In the genomic region with DNA sequence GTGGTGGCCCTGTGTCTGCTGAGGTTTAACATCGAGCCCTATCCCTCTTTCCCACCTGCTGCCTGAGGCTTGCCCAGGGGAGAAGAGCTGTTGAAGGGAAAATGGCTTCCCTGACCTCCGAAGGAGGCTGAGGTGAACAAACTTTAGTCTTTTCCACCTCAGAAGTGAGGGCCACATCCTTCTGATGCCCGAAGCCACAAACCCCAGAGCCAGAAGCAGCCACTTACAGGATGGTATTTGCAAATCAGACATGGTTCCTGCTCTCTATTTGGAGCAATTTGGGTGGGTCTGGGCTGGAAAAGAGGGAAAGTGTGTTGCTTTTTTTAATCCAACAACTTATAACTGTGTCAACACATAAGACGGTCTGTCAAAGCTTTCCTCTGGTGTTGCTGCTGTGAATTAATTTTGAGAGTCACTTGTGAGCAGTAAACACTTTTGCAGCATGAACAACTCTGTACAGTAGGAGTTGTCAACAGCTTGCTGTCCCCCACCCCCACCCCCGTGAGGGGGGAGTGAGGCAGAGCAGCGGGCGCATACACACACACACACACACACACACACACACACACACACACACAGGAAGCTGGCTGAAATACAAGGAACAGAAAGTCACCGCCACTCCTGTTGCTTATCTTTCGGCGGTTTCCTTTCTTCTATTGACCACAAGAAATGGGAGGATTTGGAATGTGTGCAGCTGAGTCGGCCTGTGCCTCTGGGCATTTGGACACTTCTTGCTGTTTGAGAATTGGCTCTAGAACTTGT, we compare ENCODE assay signal across 8 mouse cellular contexts.
DNase-seq lines count a peak whose midpoint lies in the region; ATAC-seq and TF ChIP-seq lines count a peak whose summit lies in the region.

No protein-coding gene starts in this region.

- no peak overlapping the region for H3K9ac ChIP-seq in forebrain, embryonic 11.5 days (ENCODE audit: low read length)
- no peak overlapping the region for H3K9ac ChIP-seq in heart, embryonic 11.5 days (ENCODE audit: low read depth, low read length)

- H3K9me3 ChIP-seq in forebrain, embryonic 10.5 days: no peaks in the 10 kb centered on the region
- H3K9me3 ChIP-seq in forebrain, embryonic 11.5 days (ENCODE audit: control insufficient read depth, low read length): no peaks in the 10 kb centered on the region
- no peaks in the 10 kb centered on the region for H3K9me3 ChIP-seq in heart, embryonic 11.5 days (replicated peaks; ENCODE audit: control insufficient read depth, low read length)
- H3K9me3 ChIP-seq in megakaryocyte, embryonic 14.5 days: peaks cover 14% of the 10 kb centered on the region

- 62% methylated on average over 11 of the region's 11 CpGs for WGBS in forebrain, embryonic 10.5 days
- WGBS in forebrain, embryonic 11.5 days: 64% methylated on average over 11 of the region's 11 CpGs
- WGBS in bone marrow, adult 2 months: 4% methylated on average over 11 of the region's 11 CpGs
- 28% methylated on average over 11 of the region's 11 CpGs for WGBS in heart, embryonic 11.5 days (ENCODE audit: insufficient replicate concordance)

- TF ChIP-seq CTCF in bone marrow, adult 2 months (IDR thresholded peaks at IDR 0.05; ENCODE audit: control insufficient read depth, insufficient read depth, low read length): no peak

- no peak for ATAC-seq in forebrain, embryonic 11.5 days (replicated peaks; ENCODE audit: low FRiP score)
- ATAC-seq in heart, embryonic 11.5 days (replicated peaks; ENCODE audit: insufficient number of reproducible peaks, low FRiP score, low TSS enrichment): peak; percentile 69

- no peak for TF ChIP-seq POLR2A in bone marrow, adult 2 months (IDR thresholded peaks at IDR 0.05; ENCODE audit: borderline replicate concordance, control insufficient read depth, low read depth, low read length)

- no peak overlapping the region for H3K4me2 ChIP-seq in forebrain, embryonic 11.5 days (ENCODE audit: low read depth, low read length, severe bottlenecking)
- H3K4me2 ChIP-seq in heart, embryonic 11.5 days: no peak overlapping the region

- no peaks in the 10 kb centered on the region for H3K36me3 ChIP-seq in forebrain, embryonic 10.5 days (replicated peaks)
- no peaks in the 10 kb centered on the region for H3K36me3 ChIP-seq in forebrain, embryonic 11.5 days (ENCODE audit: control insufficient read depth, insufficient read depth, low read length)
- no peaks in the 10 kb centered on the region for H3K36me3 ChIP-seq in heart, embryonic 11.5 days (ENCODE audit: control insufficient read depth, insufficient read depth, low read length)
- no peaks in the 10 kb centered on the region for H3K36me3 ChIP-seq in megakaryocyte, embryonic 14.5 days (replicated peaks; ENCODE audit: low read length)

- H3K27me3 ChIP-seq in forebrain, embryonic 10.5 days (ENCODE audit: poor library complexity, severe bottlenecking): no peaks in the 10 kb centered on the region
- H3K27me3 ChIP-seq in forebrain, embryonic 11.5 days (ENCODE audit: control insufficient read depth, insufficient read depth, low read length): no peaks in the 10 kb centered on the region
- H3K27me3 ChIP-seq in heart, embryonic 11.5 days (ENCODE audit: control insufficient read depth, insufficient read depth, low read length): no peaks in the 10 kb centered on the region
- H3K27me3 ChIP-seq in megakaryocyte, embryonic 14.5 days (replicated peaks): peaks cover 81% of the 10 kb centered on the region

- H3K27ac ChIP-seq in forebrain, embryonic 10.5 days: peak overlapping the region; percentile 53; the same call in 1 of the 2 replicates
- H3K27ac ChIP-seq in forebrain, embryonic 11.5 days (ENCODE audit: low read depth, low read length): no peak overlapping the region
- H3K27ac ChIP-seq in bone marrow, adult 2 months (ENCODE audit: control insufficient read depth, insufficient read depth, low read depth, low read length, poor library complexity): peak overlapping the region; percentile 18; the same call in 1 of the 2 replicates
- peak overlapping the region; percentile 57 for H3K27ac ChIP-seq in heart, embryonic 11.5 days (ENCODE audit: low read depth, low read length)

- H3K4me1 ChIP-seq in forebrain, embryonic 10.5 days: peaks cover 35% of the 10 kb centered on the region
- 0 out of 2 replicates have a peak, but pooled peaks cover 5% of the 10 kb centered on the region for H3K4me1 ChIP-seq in forebrain, embryonic 11.5 days (replicated peaks; ENCODE audit: control insufficient read depth, insufficient read depth, low read length)
- peaks cover 4% of the 10 kb centered on the region for H3K4me1 ChIP-seq in bone marrow, adult 2 months (ENCODE audit: control insufficient read depth, insufficient read depth, low read length)
- peaks cover 38% of the 10 kb centered on the region for H3K4me1 ChIP-seq in heart, embryonic 11.5 days (ENCODE audit: control insufficient read depth, insufficient read depth, low read length)
- H3K4me1 ChIP-seq in megakaryocyte, embryonic 14.5 days: peaks cover 46% of the 10 kb centered on the region

- no peak for DNase-seq in forebrain, embryonic 10.5 days (ENCODE audit: extremely low spot score, low spot score)
- no peak for DNase-seq in forebrain, embryonic 11.5 days (ENCODE audit: low spot score)
- peak; percentile 85 for DNase-seq in 3T3-L1 (ENCODE audit: low read depth, low spot score)
- DNase-seq in kidney, postnatal 36 days: peak; percentile 83 to 86
- peak; percentile 79 for DNase-seq in thymus, postnatal 14 days

- H3K4me3 ChIP-seq in forebrain, embryonic 10.5 days: no peak overlapping the region
- no peak overlapping the region for H3K4me3 ChIP-seq in forebrain, embryonic 11.5 days (ENCODE audit: low read depth, low read length)
- no peak overlapping the region for H3K4me3 ChIP-seq in bone marrow, adult 2 months (replicated peaks; ENCODE audit: control insufficient read depth, low read depth, low read length)
- no peak overlapping the region for H3K4me3 ChIP-seq in heart, embryonic 11.5 days (ENCODE audit: low read depth, low read length)
- H3K4me3 ChIP-seq in megakaryocyte, embryonic 14.5 days (replicated peaks): peak overlapping the region; percentile 69

Comparison
In these comparisons a context has a peak if more than half of its experiments do, and no peak if none do; other contexts are left out.
1. DNase-seq: peak in 3T3-L1 (single experiment), kidney, postnatal 36 days (2 of 2) and thymus, postnatal 14 days (single experiment); none in forebrain, embryonic 10.5 days (single experiment) and forebrain, embryonic 11.5 days (single experiment).